Mouse (Mus musculus): ENCODE measurements around the gene Ttll6. TPM values are rescaled to one million over a fixed set of nuclear protein-coding genes. Genes with fewer than 3 reads are reported as not detected.

Gene Ttll6
- total RNA-seq, 2 experiments from 2014 or later = not detected

- intact Hi-C loops (cut with DNase I) = no loop called here
- DNase-seq = no peak
Measured at GRCm38 (mm10) chr11:96193521-96194400, 60.2 kb downstream of the Ttll6 start, which contains the start of gene Hoxb13. Gene Hoxb13 (plus strand): TSS chr11:96194316.

- DNase-seq = no peak
- intact Hi-C loops (cut with DNase I) = no loop called here
Measured at GRCm38 (mm10) chr11:96194401-96194710, 60.8 kb downstream of the Ttll6 start.

- DNase-seq = no peak
- intact Hi-C loops (cut with DNase I) = no loop called here
Measured at GRCm38 (mm10) chr11:96194961-96195640, 61.5 kb downstream of the Ttll6 start.

- no peak for DNase-seq
- intact Hi-C loops (cut with DNase I) = no loop called here
Measured at GRCm38 (mm10) chr11:96195769-96196280, 62.2 kb downstream of the Ttll6 start.

- peak in 1 of 2 experiments; percentile 58 for DNase-seq
Measured at GRCm38 (mm10) chr11:96198642-96199041, 65.1 kb downstream of the Ttll6 start.

GRCm38 (mm10) chr11:96199181-96200086, 65.8 kb downstream of the Ttll6 start:
- no peak for DNase-seq
- intact Hi-C loops (cut with DNase I) = loop anchor here (5.0 kb wide), 1 partner anchor 192 kb away; the partner anchor contains the start of gene Igf2bp1

More at GRCm38 (mm10) chr11:96198642-96199041, 65.1 kb downstream of the Ttll6 start:
- intact Hi-C loops (cut with DNase I) = loop anchor here (1.0 kb wide), 1 partner anchor 53 kb away; no protein-coding TSS in a partner anchor

- intact Hi-C loops (cut with DNase I) = loop anchor here (5.0 kb wide), 1 partner anchor 193 kb away; the partner anchor contains the start of gene Igf2bp1
- DNase-seq = no peak
Measured at GRCm38 (mm10) chr11:96200183-96200655, 66.6 kb downstream of the Ttll6 start.

GRCm38 (mm10) chr11:96201741-96202140, 68.2 kb downstream of the Ttll6 start:
- intact Hi-C loops (cut with DNase I) = loop anchor here (5.0 kb wide), 1 partner anchor 194 kb away; the partner anchor contains the start of gene Igf2bp1
- DNase-seq = no peak

- no peak for DNase-seq
- intact Hi-C loops (cut with DNase I) = loop anchor here (5.0 kb wide), 1 partner anchor 195 kb away; the partner anchor contains the start of gene Igf2bp1
Measured at GRCm38 (mm10) chr11:96202401-96203081, 69.0 kb downstream of the Ttll6 start.

- intact Hi-C loops (cut with DNase I) = loop anchor here (5.0 kb wide), 1 partner anchor 196 kb away; the partner anchor contains the start of gene Igf2bp1
- DNase-seq = no peak
Measured at GRCm38 (mm10) chr11:96203182-96203788, 69.7 kb downstream of the Ttll6 start.

- no peak for DNase-seq
- intact Hi-C loops (cut with DNase I) = loop anchor here (5.0 kb wide), 1 partner anchor 196 kb away; the partner anchor contains the start of gene Igf2bp1
Measured at GRCm38 (mm10) chr11:96203789-96204186, 70.2 kb downstream of the Ttll6 start.

GRCm38 (mm10) chr11:96204351-96204750, 70.8 kb downstream of the Ttll6 start:
- no peak for DNase-seq
- intact Hi-C loops (cut with DNase I) = loop anchor here (5.0 kb wide), 1 partner anchor 197 kb away; the partner anchor contains the start of gene Igf2bp1

- intact Hi-C loops (cut with DNase I) = no loop called here
- DNase-seq = no peak
Measured at GRCm38 (mm10) chr11:96205426-96206131, 72.0 kb downstream of the Ttll6 start.

Other genes with a start within 250 kb of the Ttll6 start
- gene B4galnt2, start 218.9 kb upstream of the Ttll6 start, total RNA-seq (2021) = not detected
- under 1 TPM; 0.45 to 0.72 TPM for gene Igf2bp1, start 127.8 kb upstream of the Ttll6 start, total RNA-seq (2021)
- gene Gip, start 109.2 kb upstream of the Ttll6 start, total RNA-seq (2021) = not detected
- 10 to 100 TPM; 54.3 to 56.9 TPM for gene Snf8, start 98.9 kb upstream of the Ttll6 start, total RNA-seq (2021)
- gene Ube2z, start 68.4 kb upstream of the Ttll6 start, total RNA-seq (2021) = 10 to 100 TPM; 41.6 to 46.4 TPM
- gene Atp5g1, start 58.1 kb upstream of the Ttll6 start, total RNA-seq (2021) = 1,000 to 10,000 TPM; 2,962 to 2,967 TPM
- gene Calcoco2, start 21.8 kb upstream of the Ttll6 start, total RNA-seq (2021) = not detected
- not detected for gene Hoxb13, start 60.5 kb downstream of the Ttll6 start, total RNA-seq (2021)
- gene Hoxb9, start 137.7 kb downstream of the Ttll6 start, total RNA-seq (2021) = not detected
- gene Hoxb8, start 148.1 kb downstream of the Ttll6 start, total RNA-seq (2021) = not detected
- not detected for gene Hoxb7, start 152.8 kb downstream of the Ttll6 start, total RNA-seq (2021)
- not detected for gene Hoxb6, start 158.7 kb downstream of the Ttll6 start, total RNA-seq (2021)
- under 1 TPM; 0.45 to 0.62 TPM for gene Hoxb5, start 169.6 kb downstream of the Ttll6 start, total RNA-seq (2021)
- gene Hoxb4, start 184.5 kb downstream of the Ttll6 start, total RNA-seq (2021) = 1 to 10 TPM; 1.1 TPM
- 1 to 10 TPM; 1.1 TPM for gene Hoxb3, start 189.5 kb downstream of the Ttll6 start, total RNA-seq (2021)
- 1 to 10 TPM; 1.6 to 1.7 TPM for gene Hoxb2, start 216.7 kb downstream of the Ttll6 start, total RNA-seq (2021)
- gene Hoxb1, start 232.0 kb downstream of the Ttll6 start, total RNA-seq (2021) = not detected